Mouse (Mus musculus): ENCODE data around the gene Slc17a8. TPM values are rescaled to one million over a fixed set of nuclear protein-coding genes. Genes with fewer than 3 reads are reported as not detected.

The Slc17a8 gene
- polyA plus RNA-seq, 1 experiment from 2014 or later, result not detected

GRCm38 (mm10) chr10:89551657-89552056 is 69.4 kb downstream of the Slc17a8 start:
- H3K27ac ChIP-seq, result no peak overlapping the region
- H3K4me2 ChIP-seq (replicated peaks), result no peak overlapping the region
- no peak overlapping the region for H3K4me3 ChIP-seq
- no peak overlapping the region for H3K9ac ChIP-seq
- H3K9me3 ChIP-seq, result no peaks in the 10 kb centered on the region
- ATAC-seq (ENCODE audit: low FRiP score, low read depth), result no peak
- 89% methylated on average over 4 of the region's 4 CpGs for WGBS
- no peaks in the 10 kb centered on the region for H3K36me3 ChIP-seq
- H3K27me3 ChIP-seq, result no peaks in the 10 kb centered on the region
- H3K4me1 ChIP-seq, result no peaks in the 10 kb centered on the region

- 68% methylated on average over 6 of the region's 6 CpGs for WGBS
- H3K9ac ChIP-seq, result no peak overlapping the region
- no peak for ATAC-seq (ENCODE audit: low FRiP score, low read depth)
Measured at GRCm38 (mm10) chr10:89548028-89548427, 73.0 kb downstream of the Slc17a8 start.

GRCm38 (mm10) chr10:89546989-89547388 is 74.1 kb downstream of the Slc17a8 start:
- no peak overlapping the region for H3K4me2 ChIP-seq (replicated peaks)
- H3K4me3 ChIP-seq, result no peak overlapping the region
- H3K9me3 ChIP-seq, result no peaks in the 10 kb centered on the region
- ATAC-seq (ENCODE audit: low FRiP score, low read depth), result no peak
- H3K27me3 ChIP-seq, result no peaks in the 10 kb centered on the region
- no peaks in the 10 kb centered on the region for H3K36me3 ChIP-seq
- H3K9ac ChIP-seq, result no peak overlapping the region
- no peaks in the 10 kb centered on the region for H3K4me1 ChIP-seq
- no peak overlapping the region for H3K27ac ChIP-seq
- 75% methylated on average over 2 of the region's 2 CpGs for WGBS

More at GRCm38 (mm10) chr10:89548028-89548427, 73.0 kb downstream of the Slc17a8 start:
- Histone ChIP-seq H3K36me3 (no peaks in the 10 kb centered on the region), H3K4me1 (no peaks in the 10 kb centered on the region), H3K9me3 (no peaks in the 10 kb centered on the region), H3K4me2 (replicated peaks) (no peak overlapping the region), H3K27me3 (no peaks in the 10 kb centered on the region), H3K4me3 (no peak overlapping the region), H3K27ac (no peak overlapping the region)

DNA sequence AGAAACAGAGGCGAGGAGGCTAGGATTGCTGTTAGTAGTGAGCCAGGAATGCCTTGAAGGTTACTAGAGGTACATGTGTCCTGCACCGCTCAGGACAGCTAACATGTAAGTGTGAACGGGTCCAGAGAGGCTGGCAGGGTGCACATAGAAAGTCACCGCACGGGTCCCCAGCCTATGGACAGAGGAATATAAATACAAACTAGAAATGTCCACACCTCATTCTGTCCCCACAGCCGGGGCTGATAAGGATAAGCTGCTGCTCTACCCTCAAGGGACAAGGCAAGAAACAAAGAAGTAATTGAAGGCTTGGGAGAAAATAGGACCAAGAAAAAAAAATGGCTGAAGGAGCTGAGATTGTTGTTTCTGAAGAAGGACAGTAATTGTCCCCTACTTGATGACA is 77.2 kb downstream of the Slc17a8 start:
- Histone ChIP-seq H3K9me3 (no peaks in the 10 kb centered on the region), H3K27ac (no peak overlapping the region), H3K4me2 (replicated peaks) (no peak overlapping the region), H3K36me3 (no peaks in the 10 kb centered on the region), H3K4me1 (no peaks in the 10 kb centered on the region), H3K9ac (no peak overlapping the region), H3K27me3 (no peaks in the 10 kb centered on the region), H3K4me3 (no peak overlapping the region)
- 83% methylated on average over 6 of the region's 6 CpGs for WGBS
- no peak for ATAC-seq (ENCODE audit: low FRiP score, low read depth)

DNA sequence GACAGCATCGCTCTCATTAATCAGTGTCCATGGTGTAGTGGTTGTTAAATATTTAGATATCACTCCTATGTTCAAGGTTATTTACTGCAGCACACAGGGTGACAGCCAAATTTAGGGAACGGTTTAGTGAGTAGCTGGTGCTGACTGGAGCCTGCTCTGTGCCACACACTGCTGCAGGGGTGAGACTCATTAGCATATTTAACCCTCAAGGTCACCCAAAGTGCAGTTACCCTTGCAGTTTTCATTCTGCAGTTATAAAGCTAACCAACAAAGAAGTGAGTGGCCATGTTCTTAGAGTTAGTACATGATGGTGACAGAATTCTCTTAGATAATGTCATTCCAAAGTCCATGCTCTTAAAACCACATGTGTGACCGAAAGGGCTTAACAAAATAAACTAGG is 78.7 kb downstream of the Slc17a8 start:
- ATAC-seq (ENCODE audit: low FRiP score, low read depth), result no peak
- Histone ChIP-seq H3K4me1 (no peaks in the 10 kb centered on the region), H3K36me3 (no peaks in the 10 kb centered on the region), H3K9ac (no peak overlapping the region), H3K9me3 (no peaks in the 10 kb centered on the region), H3K27ac (no peak overlapping the region), H3K27me3 (no peaks in the 10 kb centered on the region), H3K4me3 (no peak overlapping the region), H3K4me2 (replicated peaks) (no peak overlapping the region)
- WGBS, result 88% methylated on average over 3 of the region's 3 CpGs

DNA sequence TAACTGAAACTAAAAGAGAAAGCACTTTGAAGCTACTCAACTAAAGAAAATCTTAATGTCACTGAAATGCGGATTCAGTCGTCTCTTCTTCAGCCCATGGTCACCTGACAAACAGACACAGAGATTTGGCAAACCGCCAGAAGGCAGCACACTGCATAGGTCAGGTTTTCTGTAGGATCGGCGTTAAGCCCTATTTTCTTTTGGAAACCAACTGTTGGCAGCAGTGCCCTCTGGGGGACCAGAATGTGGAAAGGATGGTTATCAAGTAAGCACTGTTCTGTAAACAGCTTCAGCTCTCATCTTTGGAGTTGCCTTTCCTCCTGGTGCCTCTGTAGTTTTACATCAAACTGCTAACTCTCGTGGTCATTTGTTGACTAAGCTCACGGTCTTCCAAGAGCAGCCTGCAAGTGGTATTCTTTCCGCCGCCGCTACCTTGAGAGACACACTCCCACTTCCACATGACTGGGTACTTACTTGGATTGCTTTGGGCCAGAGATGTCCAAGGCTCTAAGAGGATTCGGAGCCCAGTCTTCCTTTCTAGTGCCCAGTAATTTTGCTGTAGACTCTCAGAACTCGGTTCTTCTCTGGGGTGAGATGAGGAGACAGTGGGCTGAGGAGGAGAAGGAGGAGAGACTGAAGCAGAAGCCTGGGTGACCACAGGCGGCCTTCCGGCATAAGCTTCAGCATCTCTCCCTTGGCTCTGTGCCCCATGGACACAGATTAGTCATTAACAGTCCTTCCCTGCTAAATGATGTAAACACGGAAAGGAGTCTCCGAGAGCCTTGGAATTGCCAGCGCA is 87.9 kb downstream of the Slc17a8 start, which contains the start of gene Nr1h4:
Gene Nr1h4, minus strand, starts transcription at position 657 of the 799 bp plus-strand sequence.
- Histone ChIP-seq H3K27ac (no peak within 1 kb of the TSS), H3K36me3 (no peaks in the 10 kb centered on the region), H3K9ac (no peak within 1 kb of the TSS), H3K9me3 (no peaks in the 10 kb centered on the region), H3K4me3 (no peak within 1 kb of the TSS), H3K4me1 (no peaks in the 10 kb centered on the region), H3K4me2 (replicated peaks) (no peak within 1 kb of the TSS), H3K27me3 (no peaks in the 10 kb centered on the region)
- WGBS, result 76% methylated on average over 17 of the region's 17 CpGs
- no peak for ATAC-seq (ENCODE audit: low FRiP score, low read depth)

DNA sequence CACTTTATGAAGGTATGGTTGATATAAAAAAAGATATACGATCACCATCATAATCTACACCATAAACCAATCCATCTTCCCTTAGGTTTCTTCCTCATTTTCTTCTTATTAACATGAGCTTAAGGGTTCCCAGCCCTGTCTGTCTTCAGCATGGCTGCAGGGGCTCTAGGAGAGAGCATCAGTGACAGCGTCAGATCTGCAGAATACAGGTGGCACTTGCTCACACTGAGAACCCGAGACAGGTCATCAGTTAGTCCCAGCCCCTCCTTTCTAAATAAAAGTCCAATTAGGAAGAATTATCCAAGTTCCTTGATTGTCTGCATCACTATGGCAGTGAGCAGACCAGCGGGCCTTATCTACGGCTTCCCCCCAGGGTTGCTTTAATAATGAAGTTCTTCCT is 88.6 kb downstream of the Slc17a8 start:
- no peaks in the 10 kb centered on the region for H3K36me3 ChIP-seq
- WGBS, result 78% methylated on average over 5 of the region's 5 CpGs
- ATAC-seq (ENCODE audit: low FRiP score, low read depth), result no peak
- H3K27me3 ChIP-seq, result no peaks in the 10 kb centered on the region
- no peak overlapping the region for H3K9ac ChIP-seq
- H3K4me2 ChIP-seq (replicated peaks), result no peak overlapping the region
- H3K4me1 ChIP-seq, result no peaks in the 10 kb centered on the region
- H3K4me3 ChIP-seq, result no peak overlapping the region
- no peaks in the 10 kb centered on the region for H3K9me3 ChIP-seq
- no peak overlapping the region for H3K27ac ChIP-seq

DNA sequence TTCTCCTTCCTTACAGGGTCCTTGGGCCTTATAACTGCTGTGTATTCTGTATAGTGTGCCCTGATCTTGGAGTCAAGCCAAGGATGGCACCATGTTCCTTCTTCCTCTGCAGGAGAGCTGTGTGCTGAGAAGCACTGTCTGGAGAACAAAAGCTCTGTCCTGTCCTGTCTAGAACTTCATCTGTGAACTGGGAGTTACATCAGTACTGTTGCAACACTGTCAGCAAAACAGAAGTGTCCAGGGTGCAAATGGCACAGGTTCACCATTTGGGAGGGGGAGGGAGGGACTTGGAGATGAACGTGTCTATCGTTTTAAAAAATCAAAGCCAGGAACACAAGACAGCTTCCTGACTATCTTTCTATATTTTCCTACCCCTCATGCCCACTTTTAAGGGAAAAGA is 89.1 kb downstream of the Slc17a8 start:
- Histone ChIP-seq H3K4me1 (no peaks in the 10 kb centered on the region), H3K36me3 (no peaks in the 10 kb centered on the region), H3K4me2 (replicated peaks) (no peak overlapping the region), H3K4me3 (no peak overlapping the region), H3K9ac (no peak overlapping the region), H3K27ac (no peak overlapping the region), H3K9me3 (no peaks in the 10 kb centered on the region), H3K27me3 (no peaks in the 10 kb centered on the region)
- WGBS, result 90% methylated on average over 2 of the region's 2 CpGs
- no peak for ATAC-seq (ENCODE audit: low FRiP score, low read depth)

GRCm38 (mm10) chr10:89531194-89531634 is 89.8 kb downstream of the Slc17a8 start:
- ATAC-seq (ENCODE audit: low FRiP score, low read depth), result no peak; the same call in 1 of the 2 replicates
- H3K4me2 ChIP-seq (replicated peaks), result no peak overlapping the region
- H3K9me3 ChIP-seq, result no peaks in the 10 kb centered on the region
- no peak overlapping the region for H3K4me3 ChIP-seq
- H3K9ac ChIP-seq, result no peak overlapping the region
- no peaks in the 10 kb centered on the region for H3K36me3 ChIP-seq
- WGBS, result 55% methylated on average over 5 of the region's 5 CpGs
- no peaks in the 10 kb centered on the region for H3K4me1 ChIP-seq
- H3K27ac ChIP-seq, result no peak overlapping the region
- no peaks in the 10 kb centered on the region for H3K27me3 ChIP-seq

GRCm38 (mm10) chr10:89527054-89527453 is 94.0 kb downstream of the Slc17a8 start:
- H3K27ac ChIP-seq, result no peak overlapping the region
- 72% methylated on average over 5 of the region's 5 CpGs for WGBS
- H3K4me1 ChIP-seq, result no peaks in the 10 kb centered on the region
- H3K4me3 ChIP-seq, result no peak overlapping the region
- H3K9me3 ChIP-seq, result no peaks in the 10 kb centered on the region
- H3K9ac ChIP-seq, result no peak overlapping the region
- no peak overlapping the region for H3K4me2 ChIP-seq (replicated peaks)
- ATAC-seq (ENCODE audit: low FRiP score, low read depth), result no peak
- no peaks in the 10 kb centered on the region for H3K27me3 ChIP-seq
- H3K36me3 ChIP-seq, result no peaks in the 10 kb centered on the region

- Histone ChIP-seq H3K9ac (no peak overlapping the region), H3K27ac (no peak overlapping the region), H3K36me3 (no peaks in the 10 kb centered on the region), H3K4me3 (no peak overlapping the region), H3K4me2 (replicated peaks) (no peak overlapping the region), H3K27me3 (no peaks in the 10 kb centered on the region), H3K9me3 (no peaks in the 10 kb centered on the region), H3K4me1 (no peaks in the 10 kb centered on the region)
- ATAC-seq (ENCODE audit: low FRiP score, low read depth), result no peak
- WGBS, result 69% methylated on average over 2 of the region's 2 CpGs
Measured at GRCm38 (mm10) chr10:89525823-89526222, 95.2 kb downstream of the Slc17a8 start.

Data from limb, embryonic 13.5 days (tissue).